Mouse (Mus musculus) limb, embryonic 14.5 days (tissue): Measurements from ENCODE around the gene Plekhg5. TPM values are rescaled to one million over a fixed set of nuclear protein-coding genes. Genes with fewer than 3 reads are reported as not detected.

Source experiments
- ATAC-seq: fragments of 200-750 bp; cut with Nextera tagmentation; 2 replicates; pipeline ENCODE4 v1.8.0; 2017; ENCODE audit warnings: low read depth, moderate number of reproducible peaks, moderate TSS enrichment; ENCODE audit not compliant: low FRiP score
- DNase-seq: peaks from one replicate; pipeline ENCODE4 v3.0.0-alpha.2; 2015; ENCODE audit warnings: low spot score
- H3K27ac ChIP-seq: fragments of 300-500 bp; sonication (generic); replicated peaks from 2 replicates; pipeline ENCODE4 v1.5.1; 2014; ENCODE audit warnings: low read depth, mild to moderate bottlenecking, low read length, moderate library complexity, mixed read lengths
- H3K27me3 ChIP-seq: fragments of 300-500 bp; sonication (generic); 2 replicates; pipeline ENCODE4 v1.6.1; 2014; ENCODE audit warnings: low read length, mixed read lengths; ENCODE audit not compliant: control insufficient read depth, insufficient read depth
- H3K36me3 ChIP-seq: fragments of 300-500 bp; sonication (generic); 2 replicates; pipeline ENCODE4 v1.6.1; 2014; ENCODE audit warnings: mild to moderate bottlenecking, low read length, moderate library complexity, mixed read lengths; ENCODE audit not compliant: control insufficient read depth, insufficient read depth
- H3K4me1 ChIP-seq: fragments of 300-500 bp; sonication (generic); 2 replicates; pipeline ENCODE4 v1.6.1; 2014; ENCODE audit warnings: antibody characterized with exemption, low read length, mixed read lengths; ENCODE audit not compliant: control insufficient read depth, insufficient read depth
- H3K4me2 ChIP-seq: fragments of 300-500 bp; sonication (generic); replicated peaks from 2 replicates; pipeline ENCODE4 v1.6.1; 2014; ENCODE audit warnings: low read depth, mild to moderate bottlenecking, low read length, moderate library complexity; ENCODE audit not compliant: severe bottlenecking
- H3K4me3 ChIP-seq: fragments of 300-500 bp; sonication (generic); replicated peaks from 2 replicates; pipeline ENCODE4 v1.5.1; 2014; ENCODE audit warnings: low read length
- H3K9ac ChIP-seq: fragments of 300-500 bp; sonication (generic); 2 replicates; pipeline ENCODE4 v1.6.1; 2014; ENCODE audit warnings: mild to moderate bottlenecking, low read depth, low read length, moderate library complexity; ENCODE audit not compliant: severe bottlenecking
- H3K9me3 ChIP-seq: fragments of 300-500 bp; sonication (generic); 2 replicates; pipeline ENCODE4 v1.6.1; 2016; ENCODE audit warnings: low read length; ENCODE audit not compliant: control insufficient read depth
- POLR2A ChIP-seq: fragments of 200-500 bp; IDR thresholded peaks from 2 replicates; pipeline ENCODE4 v1.8.0; 2012; ENCODE audit warnings: inconsistent platforms, mild to moderate bottlenecking, moderate library complexity, borderline replicate concordance; ENCODE audit not compliant: insufficient read depth, insufficient read length; ENCODE audit errors: extremely low read depth
- WGBS: fragments of 180-500 bp; shearing (Covaris S2); extraction: QIAGEN DNeasy Blood & Tissue Kit; methylation state at CpG from one replicate; pipeline ENCODE4 v1.1.7; 2014; 5-methylcytosine and 5-hydroxymethylcytosine counted together
- polyA plus RNA-seq, 2 experiments: library from polyadenylated mRNA; depleted of rRNA in 1 of 2; stranded (reverse) in 1 of 2; unstranded in 1 of 2; fragments of >200 nt; fragmentation: Nextera tagmentation in 1 of 2; extraction: Ambion mirVana in 1 of 2; gene quantifications; 2 replicates each; pipeline versions ENCODE4 v1.2.1 to v1.2.3; 2012 to 2014

Gene Plekhg5
- polyA plus RNA-seq, 2 experiments, result 14.1 to 25.0 TPM

DNA sequence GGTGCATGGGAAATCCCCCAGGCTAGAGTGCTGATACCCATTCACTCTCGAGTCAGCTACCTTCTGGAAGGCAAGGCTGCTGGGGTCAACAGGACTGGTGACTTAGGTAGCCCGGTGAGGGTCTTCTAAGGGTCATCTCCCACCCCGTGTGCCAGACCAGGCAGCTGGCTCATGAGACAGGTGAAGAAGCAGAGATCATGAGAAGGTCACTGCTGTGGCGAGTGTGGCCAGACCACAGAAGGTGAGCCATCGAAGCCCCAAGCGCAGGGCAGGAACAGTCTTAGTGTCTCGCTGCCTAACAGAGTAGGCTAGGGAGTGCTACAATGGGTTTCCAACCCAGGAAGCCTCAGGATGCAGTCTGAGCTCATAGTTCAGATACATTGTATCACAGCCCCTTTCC is 12.3 kb downstream of the Plekhg5 start:
- H3K27ac ChIP-seq, result no peak overlapping the region
- H3K9me3 ChIP-seq, result no peaks in the 10 kb centered on the region
- H3K36me3 ChIP-seq, result peaks cover 3% of the 10 kb centered on the region; the same call in 1 of the 2 replicates
- H3K4me3 ChIP-seq, result no peak overlapping the region
- ATAC-seq (no peak), DNase-seq (no peak)
- H3K27me3 ChIP-seq, result no peaks in the 10 kb centered on the region
- no peak overlapping the region for H3K9ac ChIP-seq
- TF ChIP-seq POLR2A, result no peak
- H3K4me1 ChIP-seq, result peaks cover 13% of the 10 kb centered on the region
- no peak overlapping the region for H3K4me2 ChIP-seq
- WGBS, result 75% methylated on average over 7 of the region's 7 CpGs

DNA sequence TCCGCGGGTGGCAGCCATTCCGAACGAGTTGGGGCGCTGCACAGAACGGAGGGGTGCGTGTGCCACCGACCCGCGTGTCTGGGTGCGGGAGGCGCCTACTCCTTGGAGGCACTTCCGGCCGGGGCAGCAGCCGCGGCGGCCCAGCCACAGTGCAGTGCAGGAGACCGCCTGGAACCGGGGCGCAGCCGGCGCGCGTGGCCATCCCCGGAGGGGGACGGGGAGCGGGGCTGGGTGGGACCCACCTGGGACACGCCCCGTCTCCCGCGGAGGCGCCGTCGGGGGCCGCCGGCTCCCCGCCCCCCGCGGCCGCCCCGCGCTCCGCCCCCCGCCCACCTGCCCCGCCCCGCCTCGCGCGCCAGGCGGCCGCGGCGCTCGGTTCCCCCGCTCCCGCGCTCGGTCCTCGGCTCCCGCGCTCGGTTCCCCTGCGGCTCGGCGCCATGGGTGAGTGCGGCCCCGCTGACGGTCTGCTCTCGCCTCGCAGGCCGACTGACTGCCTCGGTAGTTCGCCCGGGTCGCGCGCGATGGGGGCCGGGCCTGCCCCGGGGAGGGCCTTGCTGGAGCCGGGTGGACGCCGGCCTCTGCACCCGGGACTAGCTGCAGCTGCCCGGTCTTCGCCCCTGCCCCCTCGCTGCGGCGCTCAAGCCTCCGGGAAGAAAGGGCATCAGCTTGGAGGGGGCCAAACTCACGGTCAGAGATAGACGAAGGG is 14.4 kb downstream of the Plekhg5 start:
- Histone ChIP-seq H3K4me3 (peak overlapping the region; percentile 80), H3K27ac (no peak overlapping the region; the same call in 1 of the 2 replicates), H3K4me2 (peak overlapping the region; percentile 76), H3K9me3 (no peaks in the 10 kb centered on the region), H3K36me3 (peaks cover 10% of the 10 kb centered on the region; the same call in 1 of the 2 replicates), H3K9ac (peak overlapping the region; percentile 90), H3K27me3 (no peaks in the 10 kb centered on the region), H3K4me1 (peaks cover 13% of the 10 kb centered on the region)
- 0% methylated on average over 37 of the region's 92 CpGs for WGBS
- DNase-seq (peak; percentile 53), ATAC-seq (peak; percentile 87)
- 0 out of 2 replicates have a peak, but pooled peaks have one; percentile 33 for TF ChIP-seq POLR2A

DNA sequence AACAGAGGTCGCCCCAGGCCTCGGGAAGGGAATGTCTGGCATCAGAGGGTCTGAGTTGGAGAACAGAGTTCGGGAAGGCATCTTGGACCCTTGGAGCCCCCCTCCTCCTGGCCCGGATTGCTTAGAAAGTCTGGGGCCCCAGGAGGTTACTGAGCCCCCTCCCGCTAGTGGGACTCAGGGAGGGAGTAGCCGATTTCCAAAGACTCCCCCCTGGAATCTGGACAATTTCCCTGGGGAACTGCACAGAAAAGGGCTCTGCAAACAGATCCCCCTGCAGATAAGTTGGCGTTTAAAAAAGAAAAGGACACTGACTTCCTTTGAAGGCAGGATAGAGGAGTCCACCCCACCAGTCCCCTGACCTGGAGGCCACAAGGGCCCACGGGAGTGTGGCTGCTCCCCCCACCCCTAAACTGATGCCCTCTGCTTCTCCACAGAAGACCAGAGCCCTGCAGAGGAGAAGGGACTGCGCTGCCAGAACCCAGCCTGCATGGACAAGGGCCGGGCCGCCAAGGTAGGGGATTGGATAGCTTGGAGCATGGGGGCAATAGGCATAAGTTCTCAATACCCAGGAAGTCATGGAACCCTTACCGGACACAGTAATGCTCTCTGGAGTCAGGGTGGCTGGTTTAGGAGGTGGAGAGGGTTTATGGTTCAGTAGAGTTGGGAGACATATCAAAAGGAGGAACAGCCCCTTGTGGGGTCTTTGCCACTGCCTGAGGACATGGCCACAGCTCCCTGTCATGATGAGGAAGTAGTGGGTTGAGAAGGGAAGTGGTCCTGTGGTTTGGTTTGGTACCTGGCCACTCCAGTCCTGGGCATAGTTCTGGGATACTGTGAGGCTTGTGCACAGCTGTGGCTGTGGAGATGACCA is 15.1 kb downstream of the Plekhg5 start:
- peaks cover 10% of the 10 kb centered on the region; the same call in 1 of the 2 replicates for H3K36me3 ChIP-seq
- H3K9ac ChIP-seq, result peak overlapping the region; percentile 90
- H3K4me1 ChIP-seq, result peaks cover 13% of the 10 kb centered on the region
- no peaks in the 10 kb centered on the region for H3K9me3 ChIP-seq
- no peak for ATAC-seq
- no peak for DNase-seq
- H3K4me2 ChIP-seq, result peak overlapping the region; percentile 76
- H3K4me3 ChIP-seq, result peak overlapping the region; percentile 80
- H3K27me3 ChIP-seq, result no peaks in the 10 kb centered on the region
- no peak overlapping the region; the same call in 1 of the 2 replicates for H3K27ac ChIP-seq
- no peak for TF ChIP-seq POLR2A
- 3% methylated on average over 12 of the region's 12 CpGs for WGBS

DNA sequence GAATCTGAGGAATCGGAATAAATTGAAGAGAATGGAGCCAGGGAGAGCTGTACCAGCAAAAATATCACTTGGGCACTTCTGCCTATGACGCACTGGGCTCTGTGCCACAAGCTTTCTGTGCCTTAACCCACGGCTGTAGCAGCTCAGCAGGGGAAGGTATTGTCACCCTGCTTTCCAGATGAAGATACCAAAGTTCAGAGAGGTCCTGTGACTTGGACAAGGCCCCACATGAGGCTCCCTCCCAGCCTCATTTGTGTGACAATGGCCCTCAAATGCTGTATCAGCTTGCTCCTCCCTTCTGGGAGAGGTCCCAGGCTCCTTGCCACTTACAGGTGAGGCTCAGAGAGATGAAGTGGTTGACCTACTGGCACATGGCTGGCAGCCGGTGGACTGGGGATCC is 15.8 kb downstream of the Plekhg5 start:
- Histone ChIP-seq H3K27ac (no peak overlapping the region), H3K4me2 (peak overlapping the region; percentile 76), H3K4me1 (peaks cover 13% of the 10 kb centered on the region), H3K4me3 (peak overlapping the region; percentile 80), H3K36me3 (peaks cover 10% of the 10 kb centered on the region; the same call in 1 of the 2 replicates), H3K27me3 (no peaks in the 10 kb centered on the region), H3K9me3 (no peaks in the 10 kb centered on the region), H3K9ac (0 out of 2 replicates have a peak overlapping the region, but pooled peaks have one; percentile 90)
- TF ChIP-seq POLR2A, result no peak
- WGBS, result 50% methylated on average over 4 of the region's 4 CpGs
- ATAC-seq, result no peak
- DNase-seq, result no peak

DNA sequence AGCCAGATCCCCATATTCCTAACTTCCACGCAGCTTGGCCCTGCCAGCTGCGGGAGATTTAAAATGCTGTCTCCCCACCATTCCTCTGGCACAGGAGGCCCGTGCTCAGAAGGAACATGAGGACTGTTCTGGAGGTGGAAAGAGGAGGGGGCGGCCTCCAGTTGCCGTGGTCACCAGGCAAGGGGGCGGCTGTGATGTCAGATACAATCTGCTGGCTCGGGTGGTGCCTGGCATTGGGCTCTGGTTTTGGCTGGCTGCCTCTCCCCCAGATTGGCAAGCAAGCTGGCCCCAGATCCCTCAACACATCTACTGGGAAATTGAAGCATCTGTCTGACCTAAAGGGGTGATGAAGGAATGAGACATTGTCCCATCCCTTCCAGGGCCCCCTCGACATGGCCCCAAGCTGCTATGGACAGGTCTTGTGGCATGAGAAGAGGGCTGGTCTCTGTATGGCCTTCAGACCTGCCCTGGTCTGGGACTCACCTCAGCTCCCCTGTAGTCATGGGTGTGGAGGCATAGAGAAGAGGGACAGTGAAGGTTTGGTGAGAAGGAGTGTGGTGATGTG is 16.3 kb downstream of the Plekhg5 start:
- Histone ChIP-seq H3K27ac (no peak overlapping the region), H3K4me1 (peaks cover 13% of the 10 kb centered on the region), H3K27me3 (no peaks in the 10 kb centered on the region), H3K9ac (no peak overlapping the region), H3K36me3 (peaks cover 10% of the 10 kb centered on the region; the same call in 1 of the 2 replicates), H3K9me3 (no peaks in the 10 kb centered on the region), H3K4me2 (0 out of 2 replicates have a peak overlapping the region, but pooled peaks have one; percentile 76), H3K4me3 (no peak overlapping the region)
- no peak for TF ChIP-seq POLR2A
- WGBS, result 40% methylated on average over 8 of the region's 8 CpGs
- DNase-seq (no peak), ATAC-seq (no peak)
